Mouse (Mus musculus) regulatory T cell (primary cell): Measurements from ENCODE around the gene Stk10.

Experiments used
- in situ Hi-C: fragments of 300-600 bp; cut with MboI, MseI; formaldehyde crosslinking; loops from one replicate; pipeline ENCODE4 v1.15.1; 2025; ENCODE audit warnings: high pct_unique_total_duplicates

The Stk10 gene

DNA sequence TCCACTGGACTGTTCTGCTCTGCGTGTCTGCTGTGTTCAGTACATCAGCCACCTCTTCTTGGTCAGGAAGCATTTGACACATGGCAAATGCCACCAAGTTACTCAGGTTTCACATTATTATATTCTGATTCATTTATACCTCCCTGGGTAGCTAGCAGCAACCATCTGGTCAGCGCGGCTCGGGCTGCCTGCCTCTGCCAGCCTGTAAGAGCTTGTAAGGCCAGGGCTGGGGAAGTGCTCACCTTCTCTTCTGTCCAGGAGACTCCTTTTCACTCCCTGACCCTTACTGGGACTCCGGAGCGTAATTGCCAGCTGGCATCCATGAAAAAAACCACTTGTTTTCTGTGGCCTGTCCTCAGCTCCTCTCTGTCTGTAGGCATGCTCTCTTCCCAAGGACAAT is 16.1 kb downstream of the Stk10 start:
- in situ Hi-C loops: no loop called here

DNA sequence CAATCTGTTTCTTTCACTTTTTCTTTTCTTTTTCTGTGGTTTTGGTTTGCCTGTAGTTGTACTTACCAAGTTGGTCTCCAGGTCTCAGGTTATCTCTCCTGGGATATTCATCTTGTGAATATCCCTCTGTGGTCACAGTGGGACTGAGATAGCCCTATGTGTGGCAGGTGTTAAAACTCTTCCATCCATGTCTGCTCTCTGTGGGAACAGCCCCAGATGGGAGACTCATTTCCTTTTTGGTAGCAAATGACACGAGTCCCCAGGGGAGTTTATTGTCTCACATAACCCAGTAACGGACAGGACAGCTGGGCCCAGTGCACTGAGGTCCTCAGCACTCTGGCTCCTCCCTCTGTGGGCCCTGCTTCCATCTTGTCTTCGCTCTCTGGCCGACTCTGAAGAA is 17.0 kb downstream of the Stk10 start:
- in situ Hi-C loops: loop anchor here (10.0 to 25.0 kb wide), 2 partner anchors 1385 to 1487 kb away; partner anchors contain the start of gene Lcp2

DNA sequence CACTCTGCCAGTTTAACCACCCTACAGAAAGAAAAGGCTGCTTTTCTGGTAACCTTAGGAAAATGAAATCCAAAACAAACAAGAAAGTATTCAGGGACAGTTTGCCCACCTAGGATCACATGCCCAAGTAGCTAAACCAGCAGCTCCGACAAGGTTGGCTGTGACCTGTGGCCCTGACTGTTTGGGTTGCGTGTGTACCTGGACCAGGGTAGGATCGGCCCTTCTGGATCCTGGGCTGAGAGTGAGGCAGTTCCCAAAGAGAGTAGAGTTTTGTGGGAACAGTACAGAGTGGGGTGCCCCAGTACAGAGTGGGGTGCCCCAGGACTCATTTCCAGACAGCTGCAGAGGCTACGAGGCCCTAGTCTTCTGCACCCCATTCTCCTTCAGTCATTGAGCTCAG is 18.0 kb downstream of the Stk10 start:
- in situ Hi-C loops: loop anchor here (10.0 to 25.0 kb wide), 2 partner anchors 1384 to 1486 kb away; partner anchors contain the start of gene Lcp2

DNA sequence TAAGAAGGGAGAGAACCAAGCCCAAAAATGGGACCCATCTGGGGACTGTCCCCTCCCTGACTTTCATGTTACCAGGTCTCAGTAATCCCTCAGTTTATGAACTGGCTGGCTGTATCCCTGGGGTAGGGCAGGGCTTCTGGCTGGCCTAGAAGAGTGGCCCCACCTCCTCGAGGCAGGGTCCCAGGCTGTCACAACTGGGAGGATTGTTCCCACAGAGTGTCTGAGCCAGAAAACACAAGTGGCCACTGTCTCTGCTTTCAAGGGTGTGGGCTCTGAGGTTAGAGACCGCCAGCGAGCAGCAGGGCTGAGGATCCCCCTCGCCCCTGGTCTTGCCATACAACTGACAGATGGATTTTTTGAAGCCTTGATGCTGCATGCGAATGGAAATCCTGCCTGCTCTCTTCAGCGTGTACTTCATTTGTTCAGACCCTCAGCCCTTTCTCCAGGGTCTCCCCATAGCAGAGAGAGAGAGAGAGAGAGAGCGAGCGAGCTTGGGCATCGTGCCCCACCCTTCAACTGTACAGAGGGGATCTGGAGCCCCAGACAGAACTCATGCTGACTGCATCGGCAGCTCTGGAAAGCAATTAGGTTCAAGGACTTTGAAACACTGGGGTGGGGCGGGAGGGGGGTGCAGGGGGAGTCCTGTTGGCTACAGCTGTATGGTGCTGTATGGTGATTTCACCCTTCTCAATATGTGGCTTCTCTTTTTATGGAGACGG is 18.6 kb downstream of the Stk10 start:
- in situ Hi-C loops: loop anchor here (10.0 to 25.0 kb wide), 2 partner anchors 1383 to 1486 kb away; partner anchors contain the start of gene Lcp2

DNA sequence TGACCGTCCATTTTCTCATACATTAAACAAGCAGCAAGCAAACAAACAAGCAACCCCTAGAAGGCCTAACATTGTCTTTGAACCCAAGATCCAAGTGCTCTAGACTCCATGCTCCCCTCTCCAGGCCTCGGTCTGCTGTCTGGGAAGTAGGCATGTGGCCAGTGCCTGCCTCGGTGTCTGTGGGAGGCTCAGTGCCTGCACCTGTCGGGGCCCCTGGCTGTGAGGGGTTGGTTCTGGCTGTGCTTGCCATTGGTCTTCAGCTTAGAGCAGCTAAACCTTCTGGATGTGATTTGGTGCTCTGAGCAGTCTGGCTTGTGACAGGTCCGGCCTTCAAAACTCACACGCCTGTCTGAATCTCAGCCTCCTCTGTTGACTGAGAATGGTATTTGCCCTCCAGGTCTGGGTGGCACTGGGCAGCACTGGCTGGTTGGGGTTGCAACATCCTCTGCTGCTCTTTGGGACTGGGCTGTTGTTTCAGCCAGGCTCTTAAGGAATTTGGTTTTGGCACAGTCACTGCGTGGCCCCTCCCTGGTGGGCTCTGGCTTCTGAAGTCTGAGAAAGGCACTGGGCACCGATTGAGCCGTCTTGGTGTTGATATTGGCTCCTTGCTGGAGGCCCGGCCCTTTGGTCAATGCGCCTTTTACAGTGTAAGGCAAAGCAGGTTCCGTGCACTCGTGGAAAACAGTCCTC is 19.4 kb downstream of the Stk10 start:
- in situ Hi-C loops: loop anchor here (10.0 to 25.0 kb wide), 2 partner anchors 1382 to 1485 kb away; partner anchors contain the start of gene Lcp2

DNA sequence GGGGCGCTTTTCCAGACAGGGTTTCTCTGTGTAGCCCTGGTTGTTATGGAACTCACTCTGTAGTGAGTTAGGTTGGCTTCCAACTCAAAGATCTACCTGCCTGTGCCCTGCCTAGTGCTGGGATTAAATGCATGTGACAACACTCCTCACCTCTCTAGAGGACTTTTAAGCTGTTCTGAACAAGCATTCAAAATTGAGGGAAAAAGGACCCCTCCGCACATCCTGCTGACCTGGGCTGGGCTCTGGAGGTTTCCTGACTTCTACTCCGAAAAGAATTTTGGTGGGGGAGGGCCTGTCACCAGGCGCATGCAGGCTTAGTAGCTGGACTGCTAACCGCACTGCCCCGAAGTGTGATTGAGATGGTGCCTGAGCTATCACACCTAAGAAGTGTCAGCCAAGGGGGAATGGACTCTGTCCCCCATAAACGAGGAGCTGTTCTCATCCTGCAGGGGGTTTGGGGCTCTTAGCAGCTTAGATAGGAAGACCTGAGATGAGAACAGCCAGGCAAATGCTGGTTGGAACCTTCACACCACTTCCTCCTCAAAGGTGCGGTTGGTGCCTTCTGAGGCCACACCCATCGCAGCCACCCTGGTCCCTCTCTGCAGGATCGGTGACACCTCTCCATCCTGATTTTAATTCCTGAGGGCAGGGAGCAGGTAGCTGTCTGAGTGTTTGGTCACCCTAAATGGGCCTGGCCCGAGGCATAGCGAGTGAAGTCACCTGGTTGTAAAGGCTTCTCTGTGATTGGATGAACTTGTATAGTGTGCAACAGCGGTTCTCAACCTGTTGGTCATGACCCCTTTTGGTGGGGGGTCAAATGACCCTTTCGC is 20.4 kb downstream of the Stk10 start:
- in situ Hi-C loops: loop anchor here (10.0 to 25.0 kb wide), 2 partner anchors 1381 to 1484 kb away; partner anchors contain the start of gene Lcp2

DNA sequence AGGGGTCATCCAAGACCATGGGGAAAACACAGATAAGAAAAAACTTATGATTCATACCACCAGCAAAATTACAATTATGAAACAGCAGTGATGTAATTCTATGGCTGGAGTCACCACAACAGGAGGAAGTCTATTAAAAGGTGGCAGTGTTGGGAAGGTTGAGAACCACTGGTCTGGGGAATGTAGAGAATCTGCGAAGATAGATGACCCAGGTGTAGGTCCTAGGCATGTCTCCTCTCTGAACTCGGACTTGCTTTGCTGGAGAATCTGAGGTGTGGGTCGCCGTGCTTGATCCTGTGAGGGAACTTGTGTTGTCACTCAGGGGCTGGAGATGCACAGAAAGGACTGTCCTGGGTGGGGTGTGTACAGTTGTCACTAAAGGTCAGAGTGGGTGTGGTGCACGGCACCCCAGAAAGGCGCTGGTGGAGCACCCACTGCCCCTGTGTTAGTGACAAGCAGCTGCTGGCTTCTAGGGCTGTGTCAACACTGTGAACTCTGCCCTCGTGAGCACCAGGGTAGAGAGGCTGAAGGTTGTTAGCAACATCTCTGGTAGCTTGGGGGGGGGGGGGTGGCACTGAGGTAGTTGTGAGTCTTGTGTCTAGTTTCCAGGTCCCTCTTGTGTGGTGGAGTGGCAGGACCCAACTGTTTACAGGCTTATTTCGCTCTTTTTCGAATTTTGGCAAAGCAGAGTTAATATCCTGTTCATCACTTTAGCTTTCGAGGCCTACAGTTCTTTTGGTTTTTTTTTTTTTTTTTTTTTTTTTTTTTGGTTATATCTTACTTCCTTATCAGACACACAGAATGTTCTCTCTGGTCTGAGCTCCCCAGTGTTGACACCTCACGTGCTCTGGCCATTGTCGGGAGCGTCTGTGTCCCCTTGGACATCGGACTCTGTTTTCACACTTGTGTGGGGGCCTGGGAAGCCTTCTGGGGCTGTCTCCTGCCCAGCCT is 21.3 kb downstream of the Stk10 start:
- in situ Hi-C loops: loop anchor here (10.0 to 25.0 kb wide), 2 partner anchors 1380 to 1483 kb away; partner anchors contain the start of gene Lcp2

DNA sequence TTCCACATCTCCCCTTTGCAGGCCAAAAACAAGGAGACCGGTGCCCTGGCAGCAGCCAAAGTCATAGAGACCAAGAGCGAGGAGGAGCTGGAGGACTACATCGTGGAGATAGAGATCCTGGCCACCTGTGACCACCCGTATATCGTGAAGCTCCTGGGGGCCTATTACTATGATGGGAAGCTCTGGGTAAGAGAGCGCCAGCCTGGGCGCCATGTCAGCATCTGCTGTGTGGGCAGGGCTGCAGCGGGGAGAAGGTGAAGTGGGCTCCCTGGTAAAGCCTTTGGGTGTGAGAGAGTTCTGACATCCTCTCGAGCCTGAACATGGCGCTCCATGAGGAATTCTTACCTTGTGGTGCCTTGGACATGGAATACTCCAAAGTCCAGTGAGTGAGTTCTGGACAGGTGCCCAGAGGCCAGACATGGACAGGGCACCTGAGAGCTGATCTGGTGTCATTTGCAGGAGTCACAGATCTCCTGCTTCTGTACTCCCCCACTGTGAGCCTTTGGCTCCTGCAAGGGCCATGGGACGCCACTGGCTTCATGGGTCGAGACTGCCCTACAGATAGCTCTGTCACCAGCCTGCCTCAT is 22.1 kb downstream of the Stk10 start:
- in situ Hi-C loops: loop anchor here (10.0 to 25.0 kb wide), 2 partner anchors 1380 to 1482 kb away; partner anchors contain the start of gene Lcp2

DNA sequence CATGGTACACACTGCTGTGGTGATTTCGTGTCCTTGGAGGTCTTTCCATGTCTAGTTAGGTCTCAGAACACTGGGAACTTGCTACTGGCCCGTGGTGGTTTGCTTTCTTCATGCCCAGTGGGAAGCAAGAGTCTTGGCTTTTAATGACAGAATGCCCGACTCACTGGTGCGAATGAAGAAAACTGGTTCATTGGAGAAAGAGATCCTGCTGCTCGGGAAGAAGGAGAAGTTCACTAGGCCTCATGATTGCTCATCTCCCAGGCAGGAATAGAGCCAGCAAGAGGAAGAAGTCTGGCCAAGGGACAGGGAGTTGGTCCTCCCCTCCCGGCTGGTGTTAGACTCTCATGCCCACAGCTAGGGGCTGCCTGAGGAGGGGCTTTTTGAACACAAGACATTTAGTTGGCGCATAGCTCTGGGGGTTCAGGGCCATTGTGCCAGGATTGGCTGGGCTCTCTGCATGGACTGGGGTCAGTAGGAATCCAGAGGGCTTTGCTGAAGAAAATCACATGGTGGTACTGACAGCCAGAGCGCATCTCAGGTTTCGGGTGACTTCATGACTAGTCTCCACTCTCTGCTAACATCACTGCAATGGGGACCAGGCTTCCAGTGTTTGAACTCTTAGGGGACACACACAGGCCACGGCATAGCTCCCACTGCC is 23.4 kb downstream of the Stk10 start:
- in situ Hi-C loops: loop anchor here (10.0 to 25.0 kb wide), 2 partner anchors 1378 to 1481 kb away; partner anchors contain the start of gene Lcp2

DNA sequence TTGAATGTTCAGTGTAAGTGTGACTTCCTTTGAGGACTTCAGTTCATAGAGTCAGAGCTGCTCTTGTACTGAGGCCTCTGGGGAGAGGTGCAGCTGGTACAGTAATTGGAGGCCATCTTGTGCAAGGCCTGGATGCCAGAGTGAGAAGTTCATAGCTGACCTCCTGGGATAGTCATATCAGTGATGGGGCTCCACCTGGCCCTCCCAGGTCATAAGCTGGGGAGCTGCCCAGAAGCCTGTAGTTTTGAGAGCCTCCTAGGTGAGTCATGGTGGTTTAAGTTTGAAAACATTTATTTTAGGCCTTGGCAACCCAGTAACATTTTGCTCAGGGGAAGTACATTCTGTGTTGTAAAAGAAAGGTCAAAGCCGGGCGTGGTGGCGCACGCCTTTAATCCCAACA is 24.9 kb downstream of the Stk10 start:
- in situ Hi-C loops: loop anchor here (10.0 to 25.0 kb wide), 2 partner anchors 1377 to 1479 kb away; partner anchors contain the start of gene Lcp2

DNA sequence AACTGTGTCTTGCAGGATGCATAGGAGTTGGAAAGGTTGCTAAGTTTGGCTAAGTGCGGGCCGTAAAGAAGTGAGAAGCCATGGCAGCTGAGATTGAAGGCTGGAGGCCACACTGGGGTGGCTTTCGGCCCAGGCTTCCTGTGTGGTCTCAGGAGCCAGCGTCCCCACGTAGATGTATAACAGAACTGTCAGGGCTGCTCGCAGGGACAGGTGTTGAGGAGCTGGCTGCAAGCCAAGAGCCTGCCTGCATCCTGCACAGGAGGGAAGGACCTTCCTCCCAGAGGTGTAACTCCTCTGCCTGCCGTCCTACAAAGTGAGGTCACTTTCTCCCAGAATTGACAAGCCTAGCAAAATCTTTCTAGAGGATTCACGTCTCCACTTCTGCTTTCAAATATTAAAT is 25.6 kb downstream of the Stk10 start:
- in situ Hi-C loops: loop anchor here (10.0 to 25.0 kb wide), 2 partner anchors 1376 to 1479 kb away; partner anchors contain the start of gene Lcp2

DNA sequence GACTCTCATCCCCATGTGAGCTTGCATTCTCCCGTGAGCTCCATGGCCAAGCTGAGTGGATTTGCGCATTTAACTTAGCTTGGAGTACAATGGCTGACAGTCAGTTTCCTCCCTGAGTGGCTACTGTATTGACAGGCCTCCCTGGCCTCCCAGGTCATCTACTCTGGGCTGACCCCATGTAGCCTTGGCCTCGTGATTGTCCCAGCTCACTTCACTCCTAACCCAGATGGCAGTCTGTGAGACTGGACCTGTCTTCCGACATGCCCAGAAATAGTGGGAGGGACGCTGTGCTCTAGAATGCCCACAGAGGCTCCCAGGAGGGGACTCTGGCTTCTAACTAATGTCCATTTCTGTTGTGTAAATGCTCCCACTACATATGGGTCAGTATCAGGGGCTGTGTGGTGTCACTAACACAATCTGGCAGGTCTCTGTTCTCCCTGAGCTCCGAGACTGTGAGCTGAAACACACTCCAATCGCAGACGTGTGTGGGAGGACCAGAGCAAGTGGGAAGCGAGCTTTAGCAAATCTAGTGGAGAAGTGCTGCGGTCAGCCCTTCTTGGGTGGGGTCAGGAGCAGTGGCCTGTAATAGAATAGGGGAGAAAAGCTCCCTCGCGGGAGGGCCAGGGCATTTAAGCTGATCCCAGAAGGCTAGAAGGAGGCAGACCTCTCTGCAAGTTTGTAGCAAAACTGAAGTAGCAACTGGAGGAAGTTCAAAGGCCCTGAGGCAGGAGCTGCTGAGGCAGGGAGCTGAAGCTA is 27.1 kb downstream of the Stk10 start:
- in situ Hi-C loops: loop anchor here (10.0 to 25.0 kb wide), 2 partner anchors 535 to 1477 kb away; partner anchors contain the start of gene Lcp2

DNA sequence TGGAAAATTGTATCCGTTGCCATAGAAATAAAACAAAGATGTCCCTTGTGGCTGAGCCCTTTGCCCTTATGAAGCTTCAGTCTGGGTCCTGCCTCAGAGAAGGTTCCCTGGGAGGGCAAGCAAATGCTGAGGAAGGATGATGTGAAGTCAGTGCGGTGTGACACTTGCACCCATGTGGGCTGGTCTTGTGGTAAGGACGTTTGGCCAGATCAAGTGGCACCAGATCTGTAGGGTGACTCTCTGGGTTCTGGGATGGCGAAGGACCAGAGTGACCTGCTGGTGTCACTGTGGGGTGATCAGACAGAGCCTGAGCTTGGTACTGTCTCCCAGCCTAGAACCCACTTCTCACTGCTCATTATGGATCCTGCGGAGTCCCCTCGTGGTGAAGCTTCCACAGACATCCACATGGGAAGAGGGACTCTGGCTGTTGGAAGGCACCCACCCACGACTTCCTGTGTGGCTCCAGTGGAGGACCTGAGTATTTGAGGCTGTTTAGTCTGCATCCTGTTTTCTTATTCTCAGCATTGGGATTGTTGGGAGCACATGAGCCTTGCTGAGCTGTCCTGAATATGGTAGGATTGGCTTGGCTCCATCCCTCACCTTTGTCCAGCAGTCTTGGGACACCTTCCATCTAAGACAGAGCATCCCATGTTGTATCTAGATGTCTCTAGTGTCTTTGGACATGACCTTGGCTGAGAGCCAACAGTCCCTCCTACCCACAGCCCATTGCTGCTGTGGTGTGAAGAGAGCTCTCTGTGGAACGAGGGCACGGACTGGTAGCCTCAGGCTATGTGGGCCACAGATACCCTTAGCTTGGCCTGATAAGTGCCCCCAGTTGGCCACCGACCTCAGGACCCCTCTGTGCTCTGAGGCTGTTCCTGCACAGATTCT is 28.6 kb downstream of the Stk10 start:
- in situ Hi-C loops: loop anchor here (10.0 to 25.0 kb wide), 2 partner anchors 537 to 1476 kb away; partner anchors contain the start of gene Lcp2

DNA sequence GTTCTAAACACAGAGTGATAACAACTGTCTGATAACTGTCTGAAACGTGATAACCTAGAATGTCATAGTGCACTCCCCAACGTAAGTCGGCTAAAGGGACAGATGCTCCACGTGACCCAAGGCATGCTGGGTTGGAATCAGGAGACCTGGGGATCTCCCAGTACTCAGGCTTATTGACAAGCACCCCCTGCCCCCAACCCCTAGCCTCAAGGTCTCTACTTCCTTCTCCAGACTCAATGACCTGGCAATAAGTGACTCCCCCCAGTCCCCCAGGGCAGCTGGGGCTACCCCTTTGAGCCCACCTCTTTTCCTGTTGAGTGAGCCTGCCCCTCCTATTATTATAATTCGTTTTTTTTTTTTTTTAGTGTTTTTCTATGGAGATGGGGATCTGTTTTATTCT is 29.6 kb downstream of the Stk10 start:
- in situ Hi-C loops: loop anchor here (10.0 to 25.0 kb wide), 2 partner anchors 538 to 1475 kb away; partner anchors contain the start of gene Lcp2

DNA sequence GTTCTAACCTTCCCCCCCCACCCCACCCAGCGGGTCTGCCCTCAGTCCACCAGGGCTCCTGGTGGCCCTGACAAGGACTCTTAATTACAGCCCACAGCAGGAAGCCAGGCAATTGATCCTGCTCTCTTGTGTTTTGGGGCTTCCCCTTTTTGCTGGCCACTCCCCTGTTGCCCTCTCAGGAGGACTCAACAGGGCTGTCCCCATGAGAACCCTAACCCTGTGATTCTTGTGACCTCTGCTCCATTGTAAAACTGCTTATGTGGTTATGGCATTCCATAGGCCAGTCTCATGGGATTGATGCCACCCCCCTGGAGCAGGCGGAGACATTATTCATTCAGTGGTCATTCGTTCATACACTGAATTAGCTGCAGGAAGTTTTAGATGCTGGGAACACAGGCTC is 30.6 kb downstream of the Stk10 start:
- in situ Hi-C loops: loop anchor here (10.0 to 25.0 kb wide), 2 partner anchors 539 to 1474 kb away; partner anchors contain the start of gene Lcp2

DNA sequence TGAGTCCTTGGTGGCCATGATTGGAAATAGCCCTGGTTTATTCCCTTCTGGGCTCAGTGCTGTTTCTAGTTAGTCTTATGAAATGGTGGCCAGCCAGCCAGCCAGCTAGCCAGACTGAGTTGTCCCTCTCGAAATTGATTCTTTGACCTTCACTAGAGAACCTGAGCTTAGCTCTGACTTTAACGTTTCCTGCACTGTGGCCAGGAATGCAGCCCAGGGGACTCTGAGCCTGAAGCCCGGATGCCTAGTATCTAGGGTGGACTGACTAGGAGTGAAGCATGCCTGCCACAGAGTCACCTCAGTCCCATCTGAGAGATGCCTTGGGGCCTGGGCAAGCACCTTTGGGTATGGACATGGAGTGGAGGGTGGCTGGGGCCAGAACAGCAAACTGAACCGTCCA is 31.5 kb downstream of the Stk10 start:
- in situ Hi-C loops: loop anchor here (10.0 to 25.0 kb wide), 2 partner anchors 540 to 1473 kb away; partner anchors contain the start of gene Lcp2

DNA sequence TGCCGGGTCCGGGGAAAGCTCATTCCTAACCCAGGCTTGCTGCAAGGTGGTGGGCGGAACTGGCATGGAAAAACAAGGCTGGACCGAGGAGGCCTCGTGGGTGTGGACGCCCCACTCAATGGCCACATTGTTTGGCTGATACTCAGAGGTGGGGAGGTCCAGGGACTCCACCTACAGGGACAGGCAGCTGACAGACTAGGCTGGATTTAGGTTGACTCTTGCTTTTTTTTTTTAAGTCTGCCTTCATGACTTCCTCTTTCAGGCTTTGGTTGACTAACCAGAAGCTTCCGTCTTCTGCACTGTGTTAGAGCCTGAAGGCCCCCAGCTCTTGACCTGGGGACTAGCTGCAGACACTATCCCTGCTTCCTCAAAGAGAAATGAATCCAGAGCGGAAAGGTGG is 32.0 kb downstream of the Stk10 start:
- in situ Hi-C loops: loop anchor here (10.0 to 25.0 kb wide), 2 partner anchors 540 to 1472 kb away; partner anchors contain the start of gene Lcp2
